Mouse (Mus musculus) cerebellum, postnatal 25 days (tissue): ENCODE data around the gene Map9.
A peak's percentile ranks its signal among the peaks of the same experiment; 100 is the strongest.
"Not testable (repeated sequence)": the region's sequence is repeated elsewhere in the genome, so short reads cannot be mapped to it uniquely, and the experiment has no call there.

Experiments used
- DNase-seq, 2 experiments: peaks; one replicate each; pipeline ENCODE4 v3.0.0; 2021; ENCODE audit warnings: mixed read lengths in 2 of 2

Map9 gene

DNA sequence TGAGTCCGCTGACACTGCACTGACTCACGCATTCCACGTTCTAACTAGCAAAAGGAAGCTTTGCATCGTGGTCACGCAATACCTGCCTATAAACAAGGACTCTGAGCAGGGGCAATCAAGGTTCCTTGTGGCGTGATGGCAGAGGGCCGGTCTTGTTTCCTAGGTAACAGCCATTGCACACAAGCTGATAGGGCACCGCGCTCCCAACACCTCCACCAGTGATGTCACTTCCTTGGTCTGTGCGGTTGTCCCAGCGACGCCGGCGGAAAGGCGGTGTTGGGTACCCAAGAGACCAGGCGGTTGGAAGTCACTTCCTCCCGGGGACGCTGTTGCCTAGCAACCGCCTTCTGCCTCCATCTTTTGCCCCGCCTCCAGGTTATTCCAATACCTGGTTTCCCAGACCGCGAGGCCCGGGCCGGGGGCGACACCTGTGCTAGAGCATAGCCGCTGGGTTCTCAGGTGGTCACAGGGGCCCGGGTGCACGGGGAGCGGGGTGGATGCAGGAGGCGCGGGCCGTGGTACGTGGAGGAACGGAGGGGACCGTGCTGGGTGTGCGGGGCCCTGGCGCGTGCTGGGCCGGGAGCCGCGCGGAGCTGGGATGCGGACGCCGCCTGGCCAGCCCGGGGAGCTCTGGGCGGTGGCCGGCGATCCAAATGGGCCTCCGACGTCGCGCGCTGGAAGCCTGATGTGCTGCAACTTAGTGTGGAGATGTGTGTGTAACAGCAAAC, at the start of gene Map9:
Gene Map9 (plus strand): TSS at position 248 of the 728 bp plus-strand sequence.
- peak; percentile 95 to 97 for DNase-seq

- no peak for DNase-seq
These were observed 42.1 kb upstream of the Map9 start for GRCm38 (mm10) chr3:82315728-82316127.

DNA sequence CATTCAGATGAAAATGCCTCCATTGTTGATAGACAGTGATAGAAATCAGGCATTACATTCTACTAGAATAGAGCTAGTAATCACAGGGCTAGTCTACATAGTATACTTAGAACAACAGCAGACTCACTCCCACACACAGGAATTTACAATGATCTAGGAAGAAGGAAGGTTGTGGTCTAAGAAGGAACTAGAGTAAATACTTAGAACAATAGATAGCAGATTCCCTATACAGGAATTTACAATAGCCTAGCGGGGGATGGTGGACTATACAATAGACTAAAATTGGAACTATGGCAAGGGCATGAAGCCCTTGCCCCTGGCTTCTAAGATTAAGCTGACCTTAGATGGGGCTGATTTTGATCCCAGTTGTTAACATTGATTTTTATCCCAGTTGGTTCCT, 31.1 kb upstream of the Map9 start:
- not testable (repeated sequence) for DNase-seq

DNA sequence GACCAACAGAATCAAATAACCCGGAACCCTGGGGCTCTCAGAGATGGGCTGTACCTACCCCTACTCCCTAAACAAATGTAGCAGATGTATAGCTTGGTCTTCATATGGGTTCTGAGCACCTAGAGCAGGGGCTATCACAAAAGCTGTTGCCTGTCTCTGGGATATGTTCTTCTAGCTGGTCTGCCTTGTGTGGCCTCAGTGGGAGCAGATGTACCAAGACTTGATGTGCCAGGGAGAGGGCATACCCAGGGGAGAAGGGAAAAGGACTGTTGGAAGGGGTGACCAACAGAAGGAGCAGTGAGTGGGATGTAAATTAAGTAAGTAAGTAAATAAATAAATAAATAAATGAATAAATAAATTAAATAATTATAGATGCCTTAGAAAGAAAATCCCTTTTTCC, 25.8 kb upstream of the Map9 start:
- no peak for DNase-seq

GRCm38 (mm10) chr3:82332536-82332935, 25.3 kb upstream of the Map9 start:
- no peak for DNase-seq

GRCm38 (mm10) chr3:82333128-82333969, 24.5 kb upstream of the Map9 start:
- DNase-seq, result peak; percentile 61 to 78

GRCm38 (mm10) chr3:82340111-82340510, 17.7 kb upstream of the Map9 start:
- no peak for DNase-seq

- DNase-seq, result no peak
These were observed 9.5 kb upstream of the Map9 start for GRCm38 (mm10) chr3:82348277-82348860.

DNA sequence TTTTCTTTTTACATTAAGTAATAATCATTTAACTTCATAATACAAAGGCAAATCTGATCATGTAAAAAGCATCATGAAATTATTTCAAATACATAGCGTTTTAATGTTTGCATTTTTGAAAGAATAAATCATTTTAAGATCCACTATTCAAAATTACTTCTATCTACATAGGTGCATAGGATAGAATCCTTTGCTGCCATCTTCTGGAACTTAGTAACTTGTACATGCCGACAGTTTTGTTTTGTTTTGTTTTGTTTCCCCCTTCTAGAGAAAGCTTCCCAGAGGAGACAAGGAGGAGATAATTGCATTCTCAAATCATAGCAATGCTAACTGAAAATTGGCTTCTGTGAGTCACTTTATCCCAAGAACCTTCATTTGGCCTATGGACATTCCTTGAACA, 7.5 kb upstream of the Map9 start:
- DNase-seq, result no peak

- DNase-seq, result no peak
These were observed 504 bp upstream of the Map9 start for GRCm38 (mm10) chr3:82357340-82357739.

GRCm38 (mm10) chr3:82359036-82359435, 1.2 kb downstream of the Map9 start:
- DNase-seq, result no peak

DNA sequence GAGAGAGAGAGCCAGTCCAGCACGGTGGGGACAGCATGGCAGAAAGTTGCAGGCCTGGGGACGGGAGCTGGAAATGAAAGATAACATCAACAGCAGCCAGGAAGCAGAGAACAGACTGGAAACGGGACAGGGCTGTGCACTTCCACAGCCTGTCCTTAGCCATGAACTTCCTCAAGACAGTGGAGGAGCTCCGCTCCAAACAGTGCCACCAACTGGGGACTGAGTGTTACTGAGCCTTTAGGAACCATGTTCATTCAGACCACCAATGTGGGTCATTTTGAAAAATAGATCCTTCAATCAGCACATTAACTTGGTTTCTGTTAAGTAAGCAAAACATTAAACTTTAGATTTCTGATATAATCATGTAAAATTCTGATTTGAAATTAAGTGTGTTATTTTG, 4.6 kb downstream of the Map9 start:
- DNase-seq, result peak in 1 of 2 experiments; percentile 51

- no peak for DNase-seq
These were observed 6.7 kb downstream of the Map9 start for GRCm38 (mm10) chr3:82364505-82364904.

- DNase-seq, result peak in 1 of 2 experiments; percentile 47
These were observed 7.1 kb downstream of the Map9 start for GRCm38 (mm10) chr3:82364988-82365387.

DNA sequence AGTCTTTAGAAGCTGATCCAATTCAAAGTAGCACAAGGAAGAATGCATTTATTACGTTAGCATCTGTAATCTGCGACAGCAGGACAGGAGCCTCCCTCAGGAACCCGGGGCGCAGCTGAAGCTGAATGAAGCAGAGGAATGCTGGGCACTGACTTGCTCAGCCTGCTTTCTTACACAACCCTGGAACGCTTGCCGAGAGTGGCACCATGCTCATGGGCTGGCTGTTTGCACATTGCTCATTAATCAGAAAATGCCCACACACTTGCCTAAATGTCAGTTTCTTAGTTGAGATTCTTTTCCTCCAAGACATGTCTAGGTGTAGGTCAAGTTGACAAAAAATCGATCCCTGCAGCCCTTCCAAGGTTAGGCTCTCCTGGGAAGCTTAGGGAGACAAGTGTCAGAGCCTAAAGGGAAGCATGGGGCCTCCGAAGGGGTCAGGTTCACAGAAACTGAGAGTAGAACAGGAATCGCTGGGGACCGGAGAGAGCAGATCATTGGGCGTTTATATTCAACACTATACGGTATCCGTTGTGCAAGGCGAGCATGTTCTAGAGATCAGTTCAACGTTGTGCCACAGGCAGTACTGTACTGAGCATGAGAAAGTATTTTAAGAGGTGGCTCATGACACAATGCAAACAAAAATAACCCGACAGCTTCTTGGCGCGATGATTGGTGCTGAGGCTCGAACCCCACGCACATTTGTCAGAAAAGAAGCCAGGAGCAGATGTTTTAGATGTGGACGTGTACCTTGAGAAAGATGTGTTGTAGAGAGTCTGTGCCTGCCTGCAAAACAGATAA, 11.4 kb downstream of the Map9 start:
- DNase-seq, result no peak

- DNase-seq, result no peak
These were observed 12.7 kb downstream of the Map9 start for GRCm38 (mm10) chr3:82370439-82371011.

GRCm38 (mm10) chr3:82376965-82377364, 19.1 kb downstream of the Map9 start:
- no peak for DNase-seq

- DNase-seq, result no peak
These were observed 24.5 kb downstream of the Map9 start for GRCm38 (mm10) chr3:82382325-82382724.

DNA sequence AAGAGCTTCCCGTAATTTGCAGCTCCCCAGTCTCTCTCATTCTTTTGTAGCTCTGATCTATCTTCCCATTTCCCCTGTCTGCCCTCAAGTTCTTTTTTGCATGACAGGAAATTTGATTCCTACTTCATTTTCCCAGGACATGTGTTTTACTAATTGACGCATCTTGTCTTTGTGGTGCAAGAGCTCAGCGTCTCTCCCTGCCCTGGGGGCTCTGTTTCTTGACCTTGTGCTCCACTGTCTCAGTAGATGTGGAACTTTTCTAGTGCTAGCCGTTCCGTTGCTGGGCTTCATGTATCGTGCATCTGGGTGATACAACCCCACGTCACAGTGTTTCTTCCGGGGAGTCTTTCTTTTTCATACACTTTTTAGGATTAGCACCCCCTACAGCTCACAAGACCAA, 27.2 kb downstream of the Map9 start:
- DNase-seq, result no peak

DNA sequence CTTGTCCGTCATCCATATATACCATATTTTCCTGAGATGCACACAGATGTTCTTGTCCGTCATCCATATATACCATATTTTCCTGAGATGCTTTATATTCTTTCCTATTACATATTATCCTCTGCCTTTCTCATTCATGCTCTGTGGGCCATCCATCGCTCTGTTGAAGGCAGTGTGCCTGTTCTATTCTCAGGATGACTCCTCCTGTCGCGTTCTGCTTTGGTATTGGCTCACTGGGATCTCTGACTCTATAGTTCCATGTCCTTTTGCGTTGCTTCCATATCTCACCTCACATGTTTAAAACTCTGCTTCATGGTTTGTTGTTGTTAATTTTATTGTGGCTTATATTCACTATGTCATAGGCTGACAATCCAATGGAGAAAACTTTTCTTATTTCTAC, 48.0 kb downstream of the Map9 start:
- peak; percentile 34 to 41 for DNase-seq

DNA sequence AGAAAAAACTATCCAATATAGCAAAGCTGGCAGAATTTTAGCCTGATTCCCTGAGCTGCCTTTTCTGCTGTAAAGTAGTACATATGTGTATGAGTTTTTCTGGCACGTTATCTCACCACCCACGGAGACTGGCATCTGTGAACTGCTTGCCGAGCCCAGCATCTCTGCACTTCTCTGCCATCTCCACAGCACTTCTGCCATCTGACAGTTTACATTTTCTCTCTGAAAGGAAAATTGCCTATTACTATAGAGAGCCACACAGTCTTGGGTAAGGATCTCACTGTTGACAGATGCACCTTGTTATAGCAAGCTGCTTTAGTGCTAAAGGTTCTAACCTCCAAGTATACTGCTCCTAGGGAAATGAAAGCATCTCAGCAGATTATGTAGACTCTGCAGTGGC, 48.5 kb downstream of the Map9 start:
- DNase-seq, result peak; percentile 93 to 97

GRCm38 (mm10) chr3:82407432-82407831, 49.6 kb downstream of the Map9 start:
- peak; percentile 45 to 58 for DNase-seq
